Mouse (Mus musculus) midbrain, embryonic 15.5 days (tissue): Measurements from ENCODE around the gene Rnaseh2c. TPM values are rescaled to one million over a fixed set of nuclear protein-coding genes. Genes with fewer than 3 reads are reported as not detected.

Source experiments
- polyA plus RNA-seq: library from polyadenylated mRNA; unstranded; fragments of >200 nt; fragmentation: Nextera tagmentation; extraction: Ambion mirVana; gene quantifications from 2 replicates; pipeline ENCODE4 v1.2.1, GENCODE M21; 2015

Gene Rnaseh2c
- polyA plus RNA-seq, 1 experiment from 2014 or later, result 57.7 TPM

Other genes with a start within 250 kb of the Rnaseh2c start
- gene Eif1ad, start 235.1 kb upstream of the Rnaseh2c start, polyA plus RNA-seq, result 43.6 and 43.8 TPM in 2 replicates
- gene Banf1, start 234.7 kb upstream of the Rnaseh2c start, polyA plus RNA-seq, result 307 and 337 TPM in 2 replicates
- gene Sart1, start 213.2 kb upstream of the Rnaseh2c start, polyA plus RNA-seq, result 72.5 and 77.3 TPM in 2 replicates
- not detected in 2 replicates for gene Tsga10ip, start 199.3 kb upstream of the Rnaseh2c start, polyA plus RNA-seq
- 291 and 296 TPM in 2 replicates for gene Drap1, start 176.9 kb upstream of the Rnaseh2c start, polyA plus RNA-seq
- 71.5 and 74.9 TPM in 2 replicates for gene AI837181, start 176.7 kb upstream of the Rnaseh2c start, polyA plus RNA-seq
- 0.40 TPM in 1 of 2 replicates, not detected in the other for gene Fosl1, start 154.3 kb upstream of the Rnaseh2c start, polyA plus RNA-seq
- 11.7 and 13.2 TPM in 2 replicates for gene Ccdc85b, start 144.0 kb upstream of the Rnaseh2c start, polyA plus RNA-seq
- 180 and 185 TPM in 2 replicates for gene Fibp, start 141.3 kb upstream of the Rnaseh2c start, polyA plus RNA-seq
- 5.4 and 6.5 TPM in 2 replicates for gene Ctsw, start 133.4 kb upstream of the Rnaseh2c start, polyA plus RNA-seq
- 41.3 and 45.9 TPM in 2 replicates for gene Efemp2, start 127.9 kb upstream of the Rnaseh2c start, polyA plus RNA-seq
- 54.3 and 60.2 TPM in 2 replicates for gene Mus81, start 113.5 kb upstream of the Rnaseh2c start, polyA plus RNA-seq
- gene Cfl1, start 111.4 kb upstream of the Rnaseh2c start, polyA plus RNA-seq, result 3,624 and 3,631 TPM in 2 replicates
- gene 1700020D05Rik, start 98.1 kb upstream of the Rnaseh2c start, polyA plus RNA-seq, result 0.17 TPM in 1 of 2 replicates, not detected in the other
- 106 and 111 TPM in 2 replicates for gene Snx32, start 91.3 kb upstream of the Rnaseh2c start, polyA plus RNA-seq
- 0.10 and 0.13 TPM in 2 replicates for gene Ovol1, start 41.2 kb upstream of the Rnaseh2c start, polyA plus RNA-seq
- gene Ap5b1, start 33.8 kb upstream of the Rnaseh2c start, polyA plus RNA-seq, result 3.0 and 3.1 TPM in 2 replicates
- gene Kat5, start 8.4 kb downstream of the Rnaseh2c start, polyA plus RNA-seq, result 82.3 and 84.7 TPM in 2 replicates
- gene Rela, start 35.6 kb downstream of the Rnaseh2c start, polyA plus RNA-seq, result 36.9 and 39.2 TPM in 2 replicates
- 17.1 and 19.6 TPM in 2 replicates for gene Sipa1, start 61.8 kb downstream of the Rnaseh2c start, polyA plus RNA-seq
- gene Map3k11, start 86.9 kb downstream of the Rnaseh2c start, polyA plus RNA-seq, result 12.5 and 14.0 TPM in 2 replicates
- gene Pcnx3, start 87.0 kb downstream of the Rnaseh2c start, polyA plus RNA-seq, result 29.2 TPM in 2 replicates
- gene Kcnk7, start 102.5 kb downstream of the Rnaseh2c start, polyA plus RNA-seq, result 0.19 and 0.28 TPM in 2 replicates
- gene Ehbp1l1, start 124.4 kb downstream of the Rnaseh2c start, polyA plus RNA-seq, result 23.7 and 25.5 TPM in 2 replicates
- gene Fam89b, start 127.8 kb downstream of the Rnaseh2c start, polyA plus RNA-seq, result 158 and 165 TPM in 2 replicates
- gene Ltbp3, start 139.0 kb downstream of the Rnaseh2c start, polyA plus RNA-seq, result 8.2 and 12.6 TPM in 2 replicates
- 87.6 and 94.7 TPM in 2 replicates for gene Scyl1, start 169.5 kb downstream of the Rnaseh2c start, polyA plus RNA-seq